Mouse (Mus musculus): Measurements from ENCODE around the gene Sltm. TPM values are rescaled to one million over a fixed set of nuclear protein-coding genes. Genes with fewer than 3 reads are reported as not detected.

Sltm gene
- 18.1 and 20.4 TPM in 2 replicates for polyA plus RNA-seq (2021; fragmentation: Nextera tagmentation)
- long read RNA-seq, experiment 1, partial matches to known transcripts: 33 of 64 reads
- long read RNA-seq, experiment 1, other reads (novel, unspliced or antisense): 29 of 64 reads
- long read RNA-seq, experiment 2, partial matches to known transcripts: 57 of 64 reads
- long read RNA-seq, experiment 2, other reads (novel, unspliced or antisense): 7 of 64 reads

GRCm38 (mm10) chr9:70542305-70543041, at the start of gene Sltm:
Gene Sltm, plus strand, starts transcription at chr9:70542754.

DNA sequence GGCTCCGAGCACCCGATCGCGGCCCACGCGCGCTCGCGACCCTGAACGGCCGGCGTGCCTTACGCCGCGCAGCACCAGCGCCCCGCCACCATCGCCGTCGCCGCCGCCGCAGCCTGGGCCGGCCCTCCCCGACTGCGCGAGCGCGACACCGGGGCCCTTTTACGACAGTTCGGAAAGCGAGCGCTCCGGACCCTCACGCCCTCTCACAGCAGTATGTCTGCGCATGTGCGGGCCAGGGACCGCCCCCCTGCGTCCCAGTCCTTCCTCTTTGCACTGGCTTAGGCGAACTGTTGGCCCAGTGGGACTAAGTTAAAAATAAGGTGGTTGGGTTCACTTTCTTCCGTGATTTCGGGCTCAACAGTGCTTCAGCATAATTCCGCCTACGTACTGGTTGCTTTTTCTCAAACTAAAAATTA, 38.9 kb upstream of the Sltm start, which contains the start of gene Rnf111:
Gene Rnf111, minus strand, starts transcription at position 100 of the 416 bp plus-strand sequence.

Other genes with a start within 250 kb of the Sltm start
- 0.72 and 1.1 TPM in 2 replicates for gene Ccnb2, start 121.2 kb upstream of the Sltm start, polyA plus RNA-seq (2021; fragmentation: Nextera tagmentation)
- gene Rnf111, start 39.0 kb upstream of the Sltm start, polyA plus RNA-seq (2021; fragmentation: Nextera tagmentation): 9.0 and 13.4 TPM in 2 replicates
- 1.9 TPM in 1 of 2 replicates, not detected in the other for gene Gm10642, start 113.5 kb downstream of the Sltm start, polyA plus RNA-seq (2021; fragmentation: Nextera tagmentation)
- 6.2 and 18.5 TPM in 2 replicates for gene Mindy2, start 114.4 kb downstream of the Sltm start, polyA plus RNA-seq (2021; fragmentation: Nextera tagmentation)
- gene Adam10, start 136.2 kb downstream of the Sltm start, polyA plus RNA-seq (2021; fragmentation: Nextera tagmentation): 25.8 and 30.2 TPM in 2 replicates

All from left cerebral cortex, adult 6 months (tissue).